Mouse (Mus musculus) olfactory bulb, adult 2 months (tissue): ENCODE measurements at regions not wholly inside any gene's neighbourhood (a gene's known extent, or its start where the extent isn't known, plus 50 kb on each side); places are given as distances from the start of the nearest gene placed in this dataset.

Experiments
- H3K27ac ChIP-seq: fragments of 200-500 bp; 2 replicates; pipeline ENCODE4 v1.5.1; 2012; ENCODE audit warnings: low read depth, low read length; ENCODE audit not compliant: insufficient read depth
- H3K4me1 ChIP-seq: fragments of 200-500 bp; 2 replicates; pipeline ENCODE4 v1.6.1; 2012; ENCODE audit warnings: low read length; ENCODE audit not compliant: control insufficient read depth, insufficient read depth
- H3K4me3 ChIP-seq: fragments of 200-500 bp; 2 replicates; pipeline ENCODE4 v1.5.1; 2012; ENCODE audit warnings: mild to moderate bottlenecking, low read depth, low read length, moderate library complexity; ENCODE audit not compliant: insufficient read depth
- CTCF ChIP-seq: fragments of 200-500 bp; IDR thresholded peaks from 2 replicates; pipeline ENCODE4 v1.5.1; 2012; ENCODE audit warnings: low read depth, mild to moderate bottlenecking, low read length, moderate library complexity; ENCODE audit not compliant: insufficient read depth
- POLR2A ChIP-seq: fragments of 200-500 bp; IDR thresholded peaks from 2 replicates; pipeline ENCODE4 v1.6.1; 2012; ENCODE audit warnings: mild to moderate bottlenecking, low read depth, low read length, moderate library complexity; ENCODE audit not compliant: insufficient read depth
- WGBS: fragments of 180-500 bp; shearing (Covaris S2); methylation state at CpG from one replicate; pipeline ENCODE4 v1.1.7; 2018; 5-methylcytosine and 5-hydroxymethylcytosine counted together

DNA sequence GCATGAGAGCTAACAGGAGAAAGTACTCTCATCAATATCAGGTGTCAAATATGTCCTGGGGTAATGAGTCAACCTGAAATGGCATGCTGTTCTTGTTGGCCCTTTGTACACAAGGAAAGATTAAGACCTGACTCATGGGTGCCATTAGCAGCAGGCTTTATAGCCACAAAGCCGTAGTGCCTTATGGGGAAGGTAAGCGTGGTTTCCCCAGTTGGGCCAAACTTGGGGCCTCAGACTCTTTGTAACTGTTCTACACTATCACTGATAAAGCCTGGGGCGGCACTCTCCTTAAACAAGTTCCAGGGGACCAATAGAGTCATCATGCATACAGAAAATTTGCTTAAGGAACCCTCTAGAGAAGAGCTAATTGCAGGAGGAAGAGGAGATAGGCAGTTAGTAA is 1228.9 kb upstream of the A1bg start:
- WGBS, result over 99% methylated on average over 3 of the region's 3 CpGs
- TF ChIP-seq CTCF (no peak), POLR2A (no peak)
- no peak overlapping the region for H3K4me3 ChIP-seq
- no peak overlapping the region for H3K27ac ChIP-seq
- no peaks in the 10 kb centered on the region for H3K4me1 ChIP-seq

DNA sequence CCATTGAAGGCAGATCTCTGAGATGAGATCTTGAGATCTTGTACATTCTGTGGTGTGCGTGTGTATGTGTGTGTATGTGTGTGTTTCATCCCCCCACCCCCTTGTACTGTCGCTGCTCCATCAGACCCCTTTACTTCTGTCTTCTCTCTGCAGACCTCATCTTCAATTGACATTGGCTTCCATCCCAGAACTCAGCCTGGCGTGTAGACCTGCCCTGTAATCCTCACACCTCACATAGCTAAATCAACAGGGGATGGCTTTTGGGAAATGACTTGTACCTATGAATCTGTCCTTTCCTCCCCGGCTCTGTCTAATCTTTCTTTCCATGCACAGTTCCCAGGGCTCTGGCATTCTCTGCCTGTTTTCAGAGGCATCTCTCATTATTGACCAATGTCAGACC is 1227.5 kb upstream of the A1bg start:
- Histone ChIP-seq H3K4me3 (no peak overlapping the region), H3K27ac (no peak overlapping the region), H3K4me1 (no peaks in the 10 kb centered on the region)
- 92% methylated on average over 4 of the region's 4 CpGs for WGBS
- TF ChIP-seq CTCF (no peak), POLR2A (no peak)

DNA sequence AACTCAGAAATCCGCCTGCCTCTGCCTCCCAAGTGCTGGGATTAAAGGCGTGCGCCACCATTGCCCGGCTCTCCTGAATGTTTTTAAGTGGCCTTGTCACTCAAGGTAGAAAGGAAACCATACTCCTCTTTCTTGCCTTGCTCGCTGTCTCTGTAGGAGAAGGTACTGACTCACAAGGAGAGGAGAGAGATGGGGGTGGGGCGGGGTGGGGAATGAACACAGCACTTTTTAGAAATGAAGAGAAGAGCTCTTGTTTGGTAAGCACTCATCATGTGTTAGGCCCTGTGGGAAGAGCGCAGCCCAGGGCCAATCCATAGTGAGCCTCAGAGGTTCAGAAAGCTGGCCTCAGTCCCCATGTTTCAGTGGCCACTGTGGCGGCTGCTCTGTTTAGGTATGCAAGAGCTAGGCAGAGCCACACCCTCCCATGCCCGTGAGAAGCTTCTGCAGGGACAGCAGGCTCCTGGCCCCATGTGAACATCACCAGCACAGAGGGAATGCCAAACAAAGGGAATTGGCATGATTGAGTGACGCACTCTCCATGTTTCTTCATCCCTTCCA is 1225.9 kb upstream of the A1bg start:
- H3K27ac ChIP-seq, result no peak overlapping the region
- no peak overlapping the region for H3K4me3 ChIP-seq
- H3K4me1 ChIP-seq, result no peaks in the 10 kb centered on the region
- 97% methylated on average over 10 of the region's 10 CpGs for WGBS
- TF ChIP-seq CTCF, result no peak
- no peak for TF ChIP-seq POLR2A

DNA sequence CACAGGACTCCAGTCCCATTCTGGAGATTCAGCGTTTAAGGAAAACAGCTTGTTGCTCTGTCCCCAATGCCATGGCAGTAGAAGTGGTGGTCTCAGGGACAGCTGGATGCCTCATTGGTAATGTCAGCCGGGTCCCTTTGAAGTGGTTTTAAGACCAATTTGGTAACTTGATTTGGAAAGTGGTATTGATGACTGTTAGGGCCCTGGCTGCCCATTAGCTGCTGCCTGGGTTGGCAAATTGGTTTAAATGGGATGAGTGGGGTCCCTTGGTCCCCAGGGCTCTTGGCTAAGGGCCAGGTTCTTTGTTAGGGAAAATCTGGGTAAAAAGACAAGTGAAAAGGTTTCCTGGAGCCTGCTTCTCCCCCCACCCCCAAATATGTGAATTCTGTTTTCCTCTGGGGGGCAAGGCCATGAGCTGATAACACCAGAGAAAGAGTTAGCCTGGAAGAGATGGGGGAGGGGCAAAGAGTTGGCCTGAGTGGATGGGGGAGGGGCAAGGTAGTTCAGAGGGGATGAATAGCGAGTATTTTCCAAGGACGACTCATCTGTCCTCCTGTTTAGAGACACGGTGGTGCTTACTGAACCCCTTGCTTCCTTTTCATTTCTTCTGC is 1224.6 kb upstream of the A1bg start:
- 63% methylated on average over 5 of the region's 5 CpGs for WGBS
- Histone ChIP-seq H3K4me1 (no peaks in the 10 kb centered on the region), H3K4me3 (no peak overlapping the region), H3K27ac (no peak overlapping the region)
- TF ChIP-seq POLR2A, result no peak
- no peak for TF ChIP-seq CTCF

DNA sequence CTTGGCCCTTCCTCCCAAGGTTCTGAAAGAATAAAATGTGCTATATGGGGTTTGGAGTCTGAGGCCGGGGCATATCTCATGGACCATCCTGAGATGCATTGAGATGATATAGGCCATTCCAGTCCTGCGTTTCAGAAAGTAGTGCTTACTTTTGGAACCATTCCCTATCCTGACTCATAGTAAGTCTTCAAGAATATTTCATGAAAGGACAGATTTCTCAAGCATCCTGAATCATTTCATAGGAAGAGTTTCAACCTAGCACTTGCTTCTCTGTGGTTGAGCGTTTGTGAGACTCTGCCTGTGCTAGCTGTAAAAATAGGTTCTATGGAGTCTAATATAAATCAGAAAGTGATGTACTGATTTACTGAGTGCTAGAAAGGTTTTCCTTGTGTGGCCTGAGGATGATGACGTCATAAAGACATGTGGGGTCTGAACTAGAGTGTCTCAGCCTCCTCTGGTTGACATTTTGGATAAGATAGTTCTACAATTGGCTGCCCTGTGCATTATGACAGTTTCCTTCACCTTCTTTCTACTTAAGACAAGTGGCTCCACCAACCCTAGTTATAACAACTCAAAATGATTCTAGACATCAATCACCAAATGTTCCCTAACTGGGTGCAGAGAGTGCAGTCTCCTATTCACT is 1223.0 kb upstream of the A1bg start:
- no peak overlapping the region for H3K4me3 ChIP-seq
- WGBS, result 93% methylated on average over 4 of the region's 4 CpGs

DNA sequence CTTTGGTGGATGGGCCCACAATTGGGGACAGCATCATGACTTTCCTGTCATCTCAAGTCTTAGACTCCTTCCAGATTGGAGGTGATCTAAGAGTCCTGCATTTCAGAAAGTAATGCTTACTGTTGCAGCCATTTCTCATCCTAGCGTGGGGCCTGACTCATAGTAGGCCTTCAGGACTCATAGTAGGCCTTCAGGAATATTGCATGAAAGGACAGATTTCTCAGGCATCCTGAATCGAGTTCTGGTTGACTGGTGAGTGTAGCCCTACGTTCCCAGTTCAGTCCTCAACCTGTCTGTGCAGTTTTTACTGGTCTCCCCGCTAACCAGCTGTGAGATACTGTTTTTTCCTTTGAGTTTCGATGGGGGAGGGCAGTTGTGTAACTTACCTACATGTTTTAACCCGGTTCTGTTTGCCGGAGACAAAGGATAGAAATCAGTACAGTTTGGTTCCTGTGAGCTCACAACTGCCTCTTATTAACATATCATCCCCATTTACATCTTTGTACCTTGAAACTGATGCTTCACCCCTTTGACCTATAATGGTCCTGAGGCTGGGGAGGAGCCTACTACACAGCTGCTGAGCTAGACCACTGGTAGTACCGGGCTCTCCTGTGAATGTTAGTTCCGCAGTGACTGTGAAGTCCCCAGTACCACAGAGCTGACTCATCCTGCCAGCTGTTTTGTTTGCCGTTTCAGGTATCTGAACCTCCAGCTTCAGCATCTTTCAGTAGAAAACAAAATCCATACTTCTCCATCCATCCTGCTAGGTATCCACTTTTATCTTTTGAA is 1222.2 kb upstream of the A1bg start:
- Histone ChIP-seq H3K27ac (no peak overlapping the region), H3K4me1 (no peaks in the 10 kb centered on the region), H3K4me3 (no peak overlapping the region)
- TF ChIP-seq POLR2A (no peak), CTCF (no peak)
- 89% methylated on average over 10 of the region's 10 CpGs for WGBS

More for the DNA sequence above, 1223.0 kb upstream of the A1bg start:
- Histone ChIP-seq H3K4me1 (no peaks in the 10 kb centered on the region), H3K27ac (no peak overlapping the region)
- TF ChIP-seq POLR2A (no peak), CTCF (no peak)

DNA sequence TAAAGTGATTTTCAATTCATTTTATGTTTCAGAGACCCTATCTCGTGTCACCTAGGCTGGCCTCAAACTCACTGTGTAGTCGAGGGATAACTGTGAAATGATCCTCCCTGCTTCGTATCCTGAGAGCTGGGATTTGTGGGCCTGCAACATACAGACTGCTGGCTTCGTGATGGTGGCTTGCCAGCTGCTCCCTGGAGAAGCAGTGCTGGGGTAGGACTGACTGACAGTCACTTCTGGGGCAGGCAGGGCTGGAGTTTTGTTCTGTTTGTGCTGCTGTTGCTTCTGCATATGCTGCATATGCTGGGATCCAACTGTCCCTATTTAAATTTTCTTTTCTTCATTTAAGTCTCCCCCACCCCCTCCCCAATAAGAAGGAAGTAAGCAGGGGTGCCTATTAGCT is 1217.0 kb upstream of the A1bg start:
- TF ChIP-seq POLR2A (no peak), CTCF (no peak)
- Histone ChIP-seq H3K27ac (no peak overlapping the region), H3K4me1 (peaks cover 9% of the 10 kb centered on the region), H3K4me3 (no peak overlapping the region)
- 92% methylated on average over 4 of the region's 4 CpGs for WGBS

DNA sequence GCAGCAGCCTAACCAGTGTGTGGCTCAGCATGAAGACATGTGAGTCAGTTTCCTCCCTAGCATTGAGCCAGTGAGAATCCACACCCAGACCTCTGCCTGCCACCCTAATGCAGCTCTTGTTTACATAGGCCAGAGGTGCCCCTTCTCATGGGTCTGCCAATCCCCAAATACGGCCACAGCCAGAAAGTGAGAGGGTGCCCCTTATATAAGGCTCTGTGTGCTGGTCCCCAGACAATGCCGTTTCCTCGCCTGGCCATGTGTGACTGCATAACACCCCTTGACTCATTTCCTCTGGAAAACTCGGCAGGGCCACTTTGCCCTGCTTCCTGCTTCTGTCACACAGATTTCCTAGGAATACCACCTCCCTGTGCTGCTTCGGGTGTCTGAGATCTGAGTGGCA is 1216.4 kb upstream of the A1bg start:
- TF ChIP-seq POLR2A, result no peak
- TF ChIP-seq CTCF, result no peak
- Histone ChIP-seq H3K4me3 (no peak overlapping the region), H3K27ac (no peak overlapping the region), H3K4me1 (peaks cover 9% of the 10 kb centered on the region)
- WGBS, result 90% methylated on average over 5 of the region's 5 CpGs

DNA sequence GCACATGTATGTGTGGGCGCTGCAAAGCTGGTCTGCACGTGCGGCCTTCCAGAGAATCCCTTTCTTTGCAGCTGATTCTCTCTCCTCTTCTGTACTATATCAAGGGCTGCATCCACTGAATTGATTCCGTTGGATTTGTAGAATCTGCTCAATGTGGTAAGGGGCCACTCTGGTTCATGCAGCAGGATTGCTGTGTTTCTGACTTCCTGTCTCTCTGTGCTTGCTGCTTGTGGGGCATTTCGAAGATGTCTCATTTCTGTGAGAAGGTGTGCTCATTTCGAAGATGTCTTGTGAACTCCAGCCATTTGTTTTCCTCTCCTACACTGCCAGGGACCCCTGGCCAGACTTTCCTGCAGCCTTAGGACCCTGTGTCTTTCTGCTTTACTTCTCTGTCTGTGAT is 1215.9 kb upstream of the A1bg start:
- 97% methylated on average over 6 of the region's 6 CpGs for WGBS
- Histone ChIP-seq H3K4me1 (peaks cover 9% of the 10 kb centered on the region), H3K4me3 (no peak overlapping the region), H3K27ac (no peak overlapping the region)
- TF ChIP-seq CTCF, result no peak
- no peak for TF ChIP-seq POLR2A
